Mouse (Mus musculus): Measurements from ENCODE around the gene Mcrip2.

Gene Mcrip2

DNA sequence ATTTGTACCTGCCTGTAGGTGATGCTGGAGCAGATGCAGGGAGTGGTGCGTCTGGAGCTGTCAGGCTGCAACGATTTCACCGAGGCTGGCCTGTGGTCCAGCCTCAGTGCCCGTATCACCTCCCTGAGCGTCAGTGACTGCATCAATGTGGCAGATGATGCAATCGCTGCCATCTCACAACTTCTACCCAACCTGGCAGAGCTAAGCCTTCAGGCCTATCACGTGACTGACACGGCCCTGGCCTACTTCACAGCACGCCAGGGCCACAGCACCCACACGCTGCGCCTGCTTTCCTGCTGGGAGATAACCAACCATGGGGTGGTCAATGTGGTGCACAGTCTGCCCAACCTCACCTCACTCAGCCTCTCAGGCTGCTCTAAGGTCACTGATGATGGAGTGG lies 50.9 kb downstream of the Mcrip2 start:
- no peak for DNase-seq (ENCODE audit: low read depth)
